Mouse (Mus musculus) midbrain, embryonic 11.5 days (tissue): ENCODE measurements around the gene Mfsd10. TPM values are rescaled to one million over a fixed set of nuclear protein-coding genes. Genes with fewer than 3 reads are reported as not detected.
"Not testable (repeated sequence)": the region's sequence is repeated elsewhere in the genome, so short reads cannot be mapped to it uniquely, and the experiment has no call there.

Experiments used
- ATAC-seq: fragments of 200-750 bp; cut with Nextera tagmentation; 2 replicates; pipeline ENCODE4 v1.8.0; 2017; ENCODE audit warnings: moderate TSS enrichment, moderate library complexity; ENCODE audit not compliant: low FRiP score
- DNase-seq: peaks from one replicate; pipeline ENCODE4 v3.0.0; 2015; ENCODE audit warnings: low spot score; ENCODE audit errors: missing footprints
- H3K27ac ChIP-seq: fragments of 300-500 bp; sonication (generic); 2 replicates; pipeline ENCODE4 v1.5.1; 2014; ENCODE audit warnings: low read depth, low read length
- H3K27me3 ChIP-seq: fragments of 300-500 bp; sonication (generic); 2 replicates; pipeline ENCODE4 v1.6.1; 2014; ENCODE audit warnings: mild to moderate bottlenecking, low read length, moderate library complexity, mixed read lengths; ENCODE audit not compliant: control insufficient read depth, insufficient read depth
- H3K36me3 ChIP-seq: fragments of 300-500 bp; sonication (generic); 2 replicates; pipeline ENCODE4 v1.6.1; 2014; ENCODE audit warnings: mild to moderate bottlenecking, low read length, moderate library complexity, mixed read lengths; ENCODE audit not compliant: control insufficient read depth, insufficient read depth
- H3K4me1 ChIP-seq: fragments of 300-500 bp; sonication (generic); 2 replicates; pipeline ENCODE4 v1.6.1; 2014; ENCODE audit warnings: low read length; ENCODE audit not compliant: control insufficient read depth, insufficient read depth
- H3K4me2 ChIP-seq: fragments of 300-500 bp; sonication (generic); 2 replicates; pipeline ENCODE4 v1.6.1; 2014; ENCODE audit warnings: mild to moderate bottlenecking, moderate library complexity
- H3K4me3 ChIP-seq: fragments of 300-500 bp; sonication (generic); 2 replicates; pipeline ENCODE4 v1.5.1; 2014; ENCODE audit warnings: low read depth, low read length
- H3K9ac ChIP-seq: fragments of 300-500 bp; sonication (generic); 2 replicates; pipeline ENCODE4 v1.6.1; 2014; ENCODE audit warnings: low read length
- H3K9me3 ChIP-seq: fragments of 300-500 bp; sonication (generic); 2 replicates; pipeline ENCODE4 v1.6.1; 2016; ENCODE audit warnings: low read length; ENCODE audit not compliant: control insufficient read depth
- WGBS: fragments of 180-500 bp; shearing (Covaris S2); extraction: QIAGEN DNeasy Blood & Tissue Kit; methylation state at CpG from one replicate; pipeline ENCODE4 v1.1.7; 2014; 5-methylcytosine and 5-hydroxymethylcytosine counted together
- polyA plus RNA-seq: library from polyadenylated mRNA; unstranded; fragments of >200 nt; fragmentation: Nextera tagmentation; extraction: Ambion mirVana; gene quantifications from 2 replicates; pipeline ENCODE4 v1.2.1, GENCODE M21; 2014

Gene Mfsd10
- polyA plus RNA-seq, 1 experiment from 2014 or later = 65.4 TPM

GRCm38 (mm10) chr5:34632996-34633395 is 4.0 kb downstream of the Mfsd10 start:
- Histone ChIP-seq H3K27me3 (no peaks in the 10 kb centered on the region), H3K9ac (no peak overlapping the region), H3K27ac (no peak overlapping the region), H3K4me2 (no peak overlapping the region), H3K9me3 (no peaks in the 10 kb centered on the region), H3K4me1 (peaks cover 11% of the 10 kb centered on the region), H3K4me3 (no peak overlapping the region), H3K36me3 (peaks cover 20% of the 10 kb centered on the region)
- no peak for ATAC-seq
- DNase-seq = no peak
- 93% methylated on average over 2 of the region's 2 CpGs for WGBS

GRCm38 (mm10) chr5:34609966-34610365 is 27.0 kb downstream of the Mfsd10 start:
- Histone ChIP-seq H3K9ac (no peak overlapping the region), H3K27me3 (no peaks in the 10 kb centered on the region), H3K9me3 (no peaks in the 10 kb centered on the region), H3K27ac (no peak overlapping the region), H3K36me3 (peaks cover 17% of the 10 kb centered on the region), H3K4me2 (no peak overlapping the region), H3K4me3 (no peak overlapping the region), H3K4me1 (no peaks in the 10 kb centered on the region)
- DNase-seq (no peak), ATAC-seq (no peak)
- WGBS = 95% methylated on average over 4 of the region's 4 CpGs

GRCm38 (mm10) chr5:34608226-34608625 is 28.8 kb downstream of the Mfsd10 start:
- Histone ChIP-seq H3K27me3 (no peaks in the 10 kb centered on the region), H3K9me3 (no peaks in the 10 kb centered on the region), H3K27ac (no peak overlapping the region), H3K4me1 (no peaks in the 10 kb centered on the region), H3K4me2 (no peak overlapping the region), H3K9ac (no peak overlapping the region), H3K36me3 (peaks cover 10% of the 10 kb centered on the region), H3K4me3 (no peak overlapping the region)
- 88% methylated on average over 3 of the region's 3 CpGs for WGBS
- DNase-seq (no peak), ATAC-seq (no peak)

DNA sequence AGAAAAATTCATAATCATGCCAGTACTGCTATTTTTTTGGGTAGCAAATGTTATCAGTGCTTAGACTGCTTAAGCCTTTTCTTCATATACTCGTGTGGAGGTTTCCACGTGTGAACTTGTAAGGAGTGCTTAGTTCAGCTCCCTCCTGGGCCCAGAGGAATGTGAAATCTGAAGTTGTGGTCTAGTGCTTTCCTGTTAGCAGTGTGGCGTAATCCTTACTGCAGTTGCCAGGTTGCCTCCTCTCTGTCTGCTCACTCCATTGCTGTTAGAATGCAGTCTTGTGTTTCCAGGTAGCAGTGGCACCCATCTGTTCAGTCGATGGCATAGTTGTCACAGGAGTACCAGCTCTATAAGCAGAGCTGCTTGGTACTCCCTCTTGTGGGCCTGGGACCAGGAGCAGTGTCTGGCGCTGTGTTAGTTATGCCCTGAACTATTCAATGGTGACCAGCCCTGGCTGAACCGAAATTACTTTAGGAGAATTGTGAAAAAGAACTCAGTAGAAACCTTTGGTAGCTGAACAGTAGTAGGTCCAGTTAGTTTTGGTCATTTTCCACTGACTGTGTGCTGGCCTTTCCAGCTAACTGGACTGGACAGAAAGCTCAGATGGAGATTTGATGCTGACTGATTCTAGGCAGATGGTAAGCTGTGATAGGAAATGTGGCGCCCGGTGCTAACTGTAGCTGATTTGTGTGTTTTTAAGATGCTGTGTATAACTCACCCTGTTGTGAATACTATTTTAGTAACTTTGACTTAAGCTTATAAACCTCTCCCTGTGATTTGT is 29.7 kb downstream of the Mfsd10 start:
- ATAC-seq (no peak), DNase-seq (no peak)
- Histone ChIP-seq H3K27ac (no peak overlapping the region), H3K27me3 (no peaks in the 10 kb centered on the region), H3K4me1 (no peaks in the 10 kb centered on the region), H3K36me3 (peaks cover 9% of the 10 kb centered on the region), H3K4me2 (no peak overlapping the region), H3K9me3 (no peaks in the 10 kb centered on the region), H3K4me3 (no peak overlapping the region), H3K9ac (no peak overlapping the region)
- WGBS = 88% methylated on average over 8 of the region's 8 CpGs

GRCm38 (mm10) chr5:34604576-34604975 is 32.4 kb downstream of the Mfsd10 start:
- H3K27me3 ChIP-seq = no peaks in the 10 kb centered on the region
- no peak overlapping the region for H3K4me2 ChIP-seq
- no peaks in the 10 kb centered on the region for H3K9me3 ChIP-seq
- ATAC-seq = no peak
- peaks cover 5% of the 10 kb centered on the region; the same call in 1 of the 2 replicates for H3K36me3 ChIP-seq
- H3K9ac ChIP-seq = no peak overlapping the region
- no peak overlapping the region for H3K4me3 ChIP-seq
- no peaks in the 10 kb centered on the region for H3K4me1 ChIP-seq
- H3K27ac ChIP-seq = no peak overlapping the region
- WGBS = 98% methylated on average over 5 of the region's 5 CpGs
- no peak for DNase-seq

GRCm38 (mm10) chr5:34593202-34593727 is 43.7 kb downstream of the Mfsd10 start:
- WGBS = 94% methylated on average over 9 of the region's 9 CpGs
- no peak overlapping the region for H3K9ac ChIP-seq
- H3K9me3 ChIP-seq = no peaks in the 10 kb centered on the region
- no peak overlapping the region for H3K4me2 ChIP-seq
- H3K27ac ChIP-seq = no peak overlapping the region
- DNase-seq (no peak), ATAC-seq (no peak)
- no peaks in the 10 kb centered on the region; the same call in 1 of the 2 replicates for H3K36me3 ChIP-seq
- H3K4me1 ChIP-seq = peaks cover 14% of the 10 kb centered on the region
- H3K4me3 ChIP-seq = no peak overlapping the region
- no peaks in the 10 kb centered on the region for H3K27me3 ChIP-seq

DNA sequence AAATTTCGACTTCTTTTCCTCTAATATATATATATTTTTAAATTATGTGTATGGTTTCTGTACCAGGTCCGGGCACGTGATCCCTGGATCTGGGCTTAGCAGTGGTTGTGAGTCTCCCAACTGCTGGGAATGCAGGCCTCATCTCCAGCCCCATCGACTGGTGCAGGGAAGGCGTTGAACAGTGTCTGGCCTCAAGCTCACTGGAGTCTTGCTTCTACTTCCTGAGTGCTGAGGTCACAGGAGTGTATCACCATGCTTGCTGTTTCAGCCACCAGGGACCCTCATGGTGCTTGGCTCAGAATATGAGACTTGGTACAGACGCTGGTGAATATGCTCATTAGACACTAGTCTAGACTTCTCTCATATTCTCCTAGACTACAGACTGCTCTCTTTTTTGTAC is 44.3 kb downstream of the Mfsd10 start:
- H3K27me3 ChIP-seq = no peaks in the 10 kb centered on the region
- no peaks in the 10 kb centered on the region for H3K9me3 ChIP-seq
- no peak for DNase-seq
- H3K4me2 ChIP-seq = no peak overlapping the region
- H3K4me1 ChIP-seq = peaks cover 14% of the 10 kb centered on the region
- no peak overlapping the region for H3K4me3 ChIP-seq
- ATAC-seq = no peak
- no peak overlapping the region for H3K9ac ChIP-seq
- no peak overlapping the region for H3K27ac ChIP-seq
- 89% methylated on average over 6 of the region's 6 CpGs for WGBS
- H3K36me3 ChIP-seq = no peaks in the 10 kb centered on the region; the same call in 1 of the 2 replicates

DNA sequence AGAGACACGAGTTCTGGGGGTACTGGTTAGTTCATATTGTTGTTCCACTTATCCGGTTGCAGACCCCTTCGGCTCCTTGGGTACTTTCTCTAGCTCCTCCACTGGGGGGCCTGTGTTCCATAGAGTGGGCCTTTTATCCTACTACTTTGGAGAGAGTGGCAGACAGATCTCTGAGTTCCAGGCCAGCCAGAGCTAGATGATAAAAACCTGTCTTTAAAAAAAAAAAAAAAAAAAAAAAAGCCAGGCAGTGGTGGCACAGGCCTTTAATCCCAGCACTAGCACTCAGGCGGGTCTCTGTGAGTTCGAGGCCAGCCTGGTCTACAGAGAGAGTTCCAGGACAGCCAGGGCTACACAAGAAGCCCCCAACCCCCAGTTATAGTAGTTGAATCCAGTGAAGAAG is 44.8 kb downstream of the Mfsd10 start:
- H3K9me3 ChIP-seq, H3K4me2 ChIP-seq, H3K27ac ChIP-seq, H3K36me3 ChIP-seq, H3K9ac ChIP-seq, ATAC-seq, DNase-seq, H3K4me3 ChIP-seq, H3K27me3 ChIP-seq: not testable (repeated sequence)
- WGBS = 74% methylated on average over 5 of the region's 5 CpGs
- H3K4me1 ChIP-seq = peaks cover 16% of the 10 kb centered on the region

- 27% methylated on average over 5 of the region's 5 CpGs for WGBS
- Histone ChIP-seq H3K9ac (no peak overlapping the region), H3K27me3 (no peaks in the 10 kb centered on the region), H3K9me3 (no peaks in the 10 kb centered on the region), H3K4me3 (no peak overlapping the region), H3K27ac (no peak overlapping the region), H3K4me1 (peaks cover 20% of the 10 kb centered on the region), H3K36me3 (no peaks in the 10 kb centered on the region; the same call in 1 of the 2 replicates), H3K4me2 (no peak overlapping the region)
- no peak for ATAC-seq
- no peak for DNase-seq
These were observed 45.5 kb downstream of the Mfsd10 start for GRCm38 (mm10) chr5:34591388-34592004.
